ENCODE assay signal across 19 mouse cellular contexts in the genomic region with DNA sequence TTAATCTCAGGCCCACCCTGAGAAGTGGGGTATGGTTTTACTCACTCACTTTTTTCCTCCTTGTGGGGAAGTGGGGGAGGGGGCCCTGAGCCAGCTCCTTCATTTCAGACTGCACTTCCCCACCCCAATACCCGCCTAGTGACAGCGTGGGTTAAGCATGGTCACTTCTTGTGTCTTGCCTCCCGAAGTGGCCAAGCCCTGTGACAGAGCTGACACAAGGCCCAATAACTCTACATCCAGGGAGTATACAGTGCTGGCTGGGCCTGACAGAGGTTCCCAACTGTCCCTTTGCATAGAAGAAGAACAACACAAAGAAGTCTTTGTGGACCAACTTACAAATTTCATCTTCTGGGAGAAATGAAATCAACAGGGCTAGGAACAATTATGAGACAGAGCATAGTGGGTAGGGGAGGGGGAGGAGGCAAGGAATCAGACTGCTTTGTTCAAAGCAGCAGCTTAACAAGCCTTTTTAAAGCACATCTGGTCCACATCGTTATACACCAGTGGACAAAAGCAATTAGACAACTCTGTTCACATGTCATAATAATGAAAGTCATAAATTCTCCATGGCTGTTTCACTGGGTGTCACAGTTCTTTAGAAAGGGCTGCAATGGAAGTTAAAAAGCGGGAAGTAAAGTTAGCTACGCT. TPM values are rescaled to one million over a fixed set of nuclear protein-coding genes. Genes with fewer than 3 reads are reported as not detected.
DNase-seq lines count a peak whose midpoint lies in the region; ATAC-seq and TF ChIP-seq lines count a peak whose summit lies in the region.
"Had no signal": no experiment of that assay in that cellular context is flagged by ENCODE, and none has a peak within 500 bp of the region (broad histone marks: within the 10 kb centered on the region; RNA-seq: fewer than 3 reads in every experiment).

No protein-coding gene starts in this region.

- no peaks in the 10 kb centered on the region for H3K9me3 ChIP-seq in kidney, postnatal 0 days (replicated peaks; ENCODE audit: low read length)
- H3K9me3 ChIP-seq in neural tube, embryonic 12.5 days = no peaks in the 10 kb centered on the region
- H3K9me3 ChIP-seq: forebrain, embryonic 12.5 days; liver, embryonic 12.5 days had no signal

- no peaks in the 10 kb centered on the region for H3K4me1 ChIP-seq in kidney, postnatal 0 days (replicated peaks; ENCODE audit: insufficient read depth, low read length)
- peaks cover 10% of the 10 kb centered on the region; the same call in 1 of the 2 replicates for H3K4me1 ChIP-seq in neural tube, embryonic 12.5 days
- H3K4me1 ChIP-seq: liver, embryonic 12.5 days had no signal

- TF ChIP-seq CTCF in kidney, postnatal 0 days (IDR thresholded peaks at IDR 0.05; ENCODE audit: low read depth) = no peak

- H3K9ac ChIP-seq in kidney, postnatal 0 days (ENCODE audit: low read depth, low read length) = no peak overlapping the region
- no peak overlapping the region for H3K9ac ChIP-seq in neural tube, embryonic 12.5 days
- H3K9ac ChIP-seq: forebrain, embryonic 12.5 days; liver, embryonic 12.5 days had no signal

- H3K27me3 ChIP-seq in kidney, postnatal 0 days (ENCODE audit: insufficient read depth, low read length) = no peaks in the 10 kb centered on the region
- no peaks in the 10 kb centered on the region for H3K27me3 ChIP-seq in neural tube, embryonic 12.5 days (replicated peaks)
- H3K27me3 ChIP-seq: forebrain, embryonic 12.5 days; liver, embryonic 12.5 days; Patski had no signal

- peak; percentile 21 for DNase-seq in embryo, embryonic 11 days
- DNase-seq in embryo, embryonic 9.5 days (ENCODE audit: extremely low spot score) = no peak
- peak; percentile 31 for DNase-seq in kidney, postnatal 0 days (ENCODE audit: low spot score)
- no peak for DNase-seq in kidney, postnatal 14 days
- peak; percentile 78 for DNase-seq in forelimb bud, embryonic 11.5 days (ENCODE audit: low read depth, low spot score)
- no peak for DNase-seq in natural killer cell, adult 2 months (ENCODE audit: low spot score in 2 of 2)
- DNase-seq: cerebellum, adult 18-20 months; heart, postnatal 4 days; kidney, adult 9 months; lung, postnatal 14 days; right cerebral cortex, adult 18-20 months; spleen, adult 18-20 months; thymus, postnatal 4 days had no signal

- 41% methylated on average over 6 of the region's 6 CpGs for WGBS in kidney, postnatal 0 days
- 29% methylated on average over 6 of the region's 6 CpGs for WGBS in neural tube, embryonic 12.5 days

- no peak overlapping the region for H3K27ac ChIP-seq in kidney, postnatal 0 days
- H3K27ac ChIP-seq in neural tube, embryonic 12.5 days = no peak overlapping the region
- H3K27ac ChIP-seq: forebrain, embryonic 12.5 days; liver, embryonic 12.5 days had no signal

- no peak overlapping the region for H3K4me2 ChIP-seq in kidney, postnatal 0 days (ENCODE audit: low read length)
- H3K4me2 ChIP-seq in neural tube, embryonic 12.5 days (replicated peaks) = no peak overlapping the region
- H3K4me2 ChIP-seq: forebrain, embryonic 12.5 days; liver, embryonic 12.5 days had no signal

- no peak for ATAC-seq in kidney, postnatal 0 days (replicated peaks; ENCODE audit: low FRiP score, low read depth)
- ATAC-seq in neural tube, embryonic 12.5 days (ENCODE audit: low FRiP score, low read depth) = peak; percentile 77
- ATAC-seq in megakaryocyte progenitor cell, adult 5-6 weeks (replicated peaks; ENCODE audit: poor library complexity) = no peak
- ATAC-seq: liver, embryonic 12.5 days; Patski had no signal

- no peak overlapping the region for H3K4me3 ChIP-seq in kidney, postnatal 0 days (replicated peaks; ENCODE audit: low read depth, low read length)
- H3K4me3 ChIP-seq in neural tube, embryonic 12.5 days = no peak overlapping the region
- H3K4me3 ChIP-seq: forebrain, embryonic 12.5 days; liver, embryonic 12.5 days; myocyte had no signal

- no peaks in the 10 kb centered on the region for H3K36me3 ChIP-seq in kidney, postnatal 0 days (ENCODE audit: insufficient read depth, low read length)
- H3K36me3 ChIP-seq in neural tube, embryonic 12.5 days = no peaks in the 10 kb centered on the region
- H3K36me3 ChIP-seq: forebrain, embryonic 12.5 days; liver, embryonic 12.5 days had no signal

RNA-seq across cellular contexts. Expression of gene Ube2e1, which starts 42.2 kb away (rescaled TPM):
- polyA plus RNA-seq in kidney, postnatal 0 days (2015; fragmentation: Nextera tagmentation; extraction: Ambion mirVana) = 118 and 122 TPM in 2 replicates
- polyA plus RNA-seq in neural tube, embryonic 12.5 days (2016; fragmentation: Nextera tagmentation; extraction: Ambion mirVana) = 197 and 200 TPM in 2 replicates
- total RNA-seq in megakaryocyte progenitor cell, adult 5-6 weeks (2015) = 123 and 134 TPM in 2 replicates
- 69.4 and 82.0 TPM in 2 replicates for total RNA-seq in megakaryocyte progenitor cell, adult 5-6 weeks (2017)

Comparison
In these comparisons a context has a peak if more than half of its experiments do, and no peak if none do; other contexts are left out.
1. DNase-seq: peak in embryo, embryonic 11 days (single experiment), kidney, postnatal 0 days (single experiment) and forelimb bud, embryonic 11.5 days (single experiment); none in embryo, embryonic 9.5 days (single experiment), kidney, postnatal 14 days (single experiment) and natural killer cell, adult 2 months (0 of 2).